7 mouse cellular contexts compared by ENCODE assay signal in the genomic region with DNA sequence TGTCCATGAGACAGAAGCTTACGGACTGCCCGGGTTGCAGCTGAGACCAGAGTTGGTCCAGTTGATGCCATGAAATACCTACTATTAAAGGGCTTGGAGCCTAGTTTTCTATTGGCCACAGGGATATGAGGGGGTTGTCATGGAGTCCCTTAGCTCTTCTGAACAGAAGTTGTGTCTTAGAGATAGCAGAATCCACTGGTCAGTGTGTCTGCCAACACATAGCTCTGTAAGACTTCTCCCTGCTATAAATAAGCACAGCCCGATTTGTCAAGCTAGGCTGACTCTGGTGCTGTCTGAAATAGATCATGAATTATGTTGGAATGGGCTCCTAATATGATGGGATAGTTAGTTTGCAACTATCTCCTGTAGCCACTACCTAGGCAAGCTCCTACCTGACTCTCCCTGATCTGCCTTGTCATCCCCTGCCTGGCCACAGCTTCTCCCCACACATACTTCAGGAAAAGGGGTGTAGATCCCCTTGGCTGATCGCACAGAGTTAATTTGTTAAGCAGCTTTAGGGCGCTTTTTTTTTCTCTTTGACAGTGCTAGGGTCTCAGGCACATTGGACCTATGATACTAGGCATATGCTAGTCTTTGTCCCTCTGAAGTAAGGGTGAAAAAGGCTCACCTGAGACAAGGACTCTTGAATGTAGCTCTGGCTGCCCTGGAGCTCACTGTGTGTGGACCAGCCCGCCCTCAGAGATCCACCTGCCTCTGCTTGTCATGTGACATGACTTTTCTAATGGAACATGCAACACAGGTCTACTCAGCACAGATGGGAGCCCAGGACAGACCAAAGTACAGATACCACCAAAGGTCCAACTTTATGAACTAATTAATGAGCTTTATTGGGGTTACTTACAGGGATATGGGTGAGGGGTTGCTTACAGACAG. TPM values are rescaled to one million over a fixed set of nuclear protein-coding genes. Genes with fewer than 3 reads are reported as not detected.
A peak's percentile ranks its signal among the peaks of the same experiment; 100 is the strongest.
DNase-seq lines count a peak whose midpoint lies in the region; ATAC-seq lines count a peak whose summit lies in the region.

No protein-coding gene starts in this region.

- 85% methylated on average over 6 of the region's 6 CpGs for WGBS in midbrain, embryonic 11.5 days

- H3K4me1 ChIP-seq in brown adipose tissue, adult 24 weeks (ENCODE audit: control insufficient read depth, insufficient read depth, insufficient read length, low read length), result peaks cover 9% of the 10 kb centered on the region; the same call in 1 of the 2 replicates
- peaks cover 64% of the 10 kb centered on the region for H3K4me1 ChIP-seq in erythroblast, embryonic 14.5 days (ENCODE audit: control insufficient read depth)
- peaks cover 22% of the 10 kb centered on the region for H3K4me1 ChIP-seq in midbrain, embryonic 11.5 days (ENCODE audit: control insufficient read depth, insufficient read depth, low read length)

- peaks cover 65% of the 10 kb centered on the region for H3K36me3 ChIP-seq in erythroblast, embryonic 14.5 days (ENCODE audit: control insufficient read depth)
- peaks cover 17% of the 10 kb centered on the region for H3K36me3 ChIP-seq in midbrain, embryonic 11.5 days (ENCODE audit: control insufficient read depth, insufficient read depth, low read length)

- no peak for ATAC-seq in midbrain, embryonic 11.5 days (ENCODE audit: low FRiP score)

- no peak overlapping the region for H3K9ac ChIP-seq in midbrain, embryonic 11.5 days (ENCODE audit: low read length)

- H3K4me3 ChIP-seq in brown adipose tissue, adult 24 weeks (ENCODE audit: insufficient read depth, low read depth, low read length), result peak overlapping the region; percentile 66
- peak overlapping the region; percentile 66 for H3K4me3 ChIP-seq in erythroblast, embryonic 14.5 days (replicated peaks)
- H3K4me3 ChIP-seq in midbrain, embryonic 11.5 days (ENCODE audit: low read depth, low read length), result peak overlapping the region; percentile 6; the same call in 1 of the 2 replicates

- peak overlapping the region; percentile 88 for H3K4me2 ChIP-seq in midbrain, embryonic 11.5 days

- no peak overlapping the region for H3K27ac ChIP-seq in brown adipose tissue, adult 24 weeks (replicated peaks; ENCODE audit: low read depth, low read length)
- H3K27ac ChIP-seq in midbrain, embryonic 11.5 days (ENCODE audit: low read depth, low read length), result no peak overlapping the region

- H3K9me3 ChIP-seq in erythroblast, embryonic 14.5 days (ENCODE audit: control insufficient read depth, low read length), result peaks cover 8% of the 10 kb centered on the region
- H3K9me3 ChIP-seq in midbrain, embryonic 11.5 days (ENCODE audit: control insufficient read depth, low read length), result no peaks in the 10 kb centered on the region

- peak; percentile 7 for DNase-seq in induced T-regulatory cell, adult 2 months (ENCODE audit: low read depth)
- no peak for DNase-seq in midbrain, embryonic 11.5 days (ENCODE audit: low spot score, missing footprints)
- DNase-seq in urinary bladder, postnatal 4 days (ENCODE audit: low spot score in 2 of 2), result no peak
- no peak for DNase-seq in left cerebral cortex, adult 9 months (ENCODE audit: low spot score in 2 of 2)
- no peak for DNase-seq in left cerebral cortex, adult 11 months (ENCODE audit: low spot score)

- no peaks in the 10 kb centered on the region; the same call in 1 of the 2 replicates for H3K27me3 ChIP-seq in erythroblast, embryonic 14.5 days (ENCODE audit: control insufficient read depth)
- H3K27me3 ChIP-seq in midbrain, embryonic 11.5 days (ENCODE audit: control insufficient read depth, insufficient read depth, low read length), result no peaks in the 10 kb centered on the region

RNA-seq across cellular contexts. Expression of gene Pabpc4, which starts 22.8 kb away (rescaled TPM):
- 45.5 and 52.1 TPM in 2 replicates for polyA plus RNA-seq in brown adipose tissue, adult 24 weeks (2012; ENCODE audit: insufficient read depth, insufficient read length, missing spikeins)
- 693 and 748 TPM in 2 replicates for polyA plus RNA-seq in erythroblast, embryonic 14.5 days (2012)
- 29.6 and 40.4 TPM in 2 replicates for polyA plus RNA-seq in midbrain, embryonic 11.5 days (2014; fragmentation: Nextera tagmentation; extraction: Ambion mirVana)

RNA-seq across cellular contexts. Expression of gene Oxct2a, which starts 38.5 kb away (rescaled TPM):
- polyA plus RNA-seq in brown adipose tissue, adult 24 weeks (2012; ENCODE audit: insufficient read depth, insufficient read length, missing spikeins), result not detected in 2 replicates
- not detected in 2 replicates for polyA plus RNA-seq in erythroblast, embryonic 14.5 days (2012)
- not detected in 2 replicates for polyA plus RNA-seq in midbrain, embryonic 11.5 days (2014; fragmentation: Nextera tagmentation; extraction: Ambion mirVana)

RNA-seq across cellular contexts. Expression of gene Heyl, which starts 51.6 kb away (rescaled TPM):
- 8.3 and 8.9 TPM in 2 replicates for polyA plus RNA-seq in brown adipose tissue, adult 24 weeks (2012; ENCODE audit: insufficient read depth, insufficient read length, missing spikeins)
- polyA plus RNA-seq in erythroblast, embryonic 14.5 days (2012), result not detected in 2 replicates
- polyA plus RNA-seq in midbrain, embryonic 11.5 days (2014; fragmentation: Nextera tagmentation; extraction: Ambion mirVana), result 6.8 and 7.7 TPM in 2 replicates

RNA-seq across cellular contexts. Expression of gene Bmp8a, which starts 58.1 kb away (rescaled TPM):
- not detected in 2 replicates for polyA plus RNA-seq in brown adipose tissue, adult 24 weeks (2012; ENCODE audit: insufficient read depth, insufficient read length, missing spikeins)
- not detected in 2 replicates for polyA plus RNA-seq in erythroblast, embryonic 14.5 days (2012)
- 0.14 TPM in 1 of 2 replicates, not detected in the other for polyA plus RNA-seq in midbrain, embryonic 11.5 days (2014; fragmentation: Nextera tagmentation; extraction: Ambion mirVana)

Comparison
In these comparisons a context has a peak if more than half of its experiments do, and no peak if none do; other contexts are left out.
1. H3K4me3 ChIP-seq: peak in every context shown above with its lines; median percentile 66 in brown adipose tissue, adult 24 weeks; 66 in erythroblast, embryonic 14.5 days; 6 in midbrain, embryonic 11.5 days.
2. RNA of gene Pabpc4, which starts 22.8 kb away (polyA plus RNA-seq): 693 to 748 TPM in erythroblast, embryonic 14.5 days; 45.5 to 52.1 TPM in brown adipose tissue, adult 24 weeks and 29.6 to 40.4 TPM in midbrain, embryonic 11.5 days; every median in the first group is over 10 times any median in the second.